ENCODE assay signal across 8 mouse cellular contexts in the genomic region with DNA sequence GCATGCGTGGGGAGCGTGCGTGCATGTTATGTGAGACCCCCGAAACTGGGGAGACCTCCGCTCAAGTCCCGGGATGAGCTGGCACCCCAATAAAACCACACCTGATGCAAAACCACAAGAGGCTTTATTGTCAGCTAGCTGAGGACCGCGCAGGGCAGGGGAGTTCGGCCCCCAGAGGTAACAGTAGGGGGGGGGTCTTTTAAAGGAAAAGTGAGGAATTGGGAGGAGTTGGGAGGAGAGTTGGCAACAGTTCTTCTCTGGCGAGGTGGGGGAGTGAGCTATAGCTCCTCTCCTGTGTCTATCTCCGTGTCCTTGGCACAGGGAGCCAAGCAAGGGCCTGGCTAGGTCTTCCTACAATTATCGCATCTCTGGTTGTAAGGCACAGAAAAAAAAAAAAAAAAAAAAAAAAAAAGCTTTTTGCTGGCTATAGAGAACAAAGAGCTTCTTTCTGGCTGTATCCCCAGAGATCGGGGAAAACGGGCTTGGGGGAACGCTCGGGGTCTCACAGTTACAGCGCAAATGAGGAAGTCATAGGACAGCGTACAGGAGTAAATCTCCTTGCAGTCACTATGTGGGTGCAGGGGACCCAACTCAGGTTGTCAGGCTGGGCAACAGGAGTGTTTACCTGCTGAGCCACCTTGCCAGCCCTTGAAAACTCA. TPM values are rescaled to one million over a fixed set of nuclear protein-coding genes. Genes with fewer than 3 reads are reported as not detected.
DNase-seq lines count a peak whose midpoint lies in the region; ATAC-seq lines count a peak whose summit lies in the region.

No protein-coding gene starts in this region.

- H3K27ac ChIP-seq in lung, embryonic 16.5 days (ENCODE audit: low read length), result peak overlapping the region; percentile 53; the same call in 1 of the 2 replicates
- peak overlapping the region; percentile 92 for H3K27ac ChIP-seq in forebrain, embryonic 14.5 days (ENCODE audit: low read depth, low read length)
- H3K27ac ChIP-seq in intestine, embryonic 15.5 days, result peak overlapping the region; percentile 92
- no peak overlapping the region for H3K27ac ChIP-seq in macrophage

- H3K4me2 ChIP-seq in lung, embryonic 16.5 days (ENCODE audit: low read depth, low read length), result peak overlapping the region; percentile 92
- H3K4me2 ChIP-seq in forebrain, embryonic 14.5 days (ENCODE audit: low read length), result peak overlapping the region; percentile 86
- H3K4me2 ChIP-seq in intestine, embryonic 15.5 days (replicated peaks), result peak overlapping the region; percentile 86

- peaks cover 10% of the 10 kb centered on the region for H3K4me1 ChIP-seq in lung, embryonic 16.5 days (replicated peaks; ENCODE audit: control insufficient read depth, insufficient read depth, low read length)
- peaks cover 6% of the 10 kb centered on the region for H3K4me1 ChIP-seq in forebrain, embryonic 14.5 days (ENCODE audit: control insufficient read depth, insufficient read depth, low read length)
- H3K4me1 ChIP-seq in intestine, embryonic 15.5 days (replicated peaks), result 0 out of 2 replicates have a peak, but pooled peaks cover 9% of the 10 kb centered on the region

- WGBS in lung, embryonic 16.5 days, result 2% methylated on average over 18 of the region's 18 CpGs
- under 1% methylated on average over 18 of the region's 18 CpGs for WGBS in forebrain, embryonic 14.5 days
- under 1% methylated on average over 18 of the region's 18 CpGs for WGBS in intestine, embryonic 15.5 days
- WGBS in macrophage (ENCODE audit: missing documents), result 5% methylated on average over 17 of the region's 18 CpGs

- H3K36me3 ChIP-seq in lung, embryonic 16.5 days (ENCODE audit: control insufficient read depth, insufficient read depth, low read length), result peaks cover 21% of the 10 kb centered on the region
- peaks cover 48% of the 10 kb centered on the region for H3K36me3 ChIP-seq in forebrain, embryonic 14.5 days (ENCODE audit: control insufficient read depth, insufficient read depth, low read length)
- peaks cover 10% of the 10 kb centered on the region; the same call in 1 of the 2 replicates for H3K36me3 ChIP-seq in intestine, embryonic 15.5 days
- peaks cover 13% of the 10 kb centered on the region; the same call in 1 of the 2 replicates for H3K36me3 ChIP-seq in macrophage (ENCODE audit: inconsistent target)

- DNase-seq in lung, adult 18-20 months, result no peak
- DNase-seq in cerebellum, adult 11-12 months, result peak; percentile 73
- DNase-seq in forebrain, embryonic 14.5 days (ENCODE audit: low spot score), result peak; percentile 57
- DNase-seq in testis, postnatal 10 days (ENCODE audit: low spot score), result peak; percentile 60

- peak; percentile 11; the same call in 1 of the 2 replicates for ATAC-seq in lung, embryonic 16.5 days (ENCODE audit: low read depth)
- peak; percentile 35 for ATAC-seq in forebrain, embryonic 14.5 days
- peak; percentile 37 for ATAC-seq in intestine, embryonic 15.5 days
- ATAC-seq in frontal cortex, adult (ENCODE audit: low TSS enrichment), result no peak

- H3K27me3 ChIP-seq in lung, embryonic 16.5 days (ENCODE audit: control insufficient read depth, insufficient read depth, low read depth, low read length), result no peaks in the 10 kb centered on the region
- H3K27me3 ChIP-seq in forebrain, embryonic 14.5 days (replicated peaks; ENCODE audit: control insufficient read depth, insufficient read depth, low read length), result no peaks in the 10 kb centered on the region
- H3K27me3 ChIP-seq in intestine, embryonic 15.5 days (replicated peaks), result no peaks in the 10 kb centered on the region

- H3K9me3 ChIP-seq in lung, embryonic 16.5 days (ENCODE audit: control insufficient read depth, low read length), result no peaks in the 10 kb centered on the region
- no peaks in the 10 kb centered on the region for H3K9me3 ChIP-seq in forebrain, embryonic 14.5 days (replicated peaks; ENCODE audit: control insufficient read depth, low read length)
- no peaks in the 10 kb centered on the region for H3K9me3 ChIP-seq in intestine, embryonic 15.5 days

- peak overlapping the region; percentile 83 for H3K4me3 ChIP-seq in lung, embryonic 16.5 days (ENCODE audit: low read length)
- H3K4me3 ChIP-seq in forebrain, embryonic 14.5 days (ENCODE audit: low read depth, low read length), result peak overlapping the region; percentile 51
- H3K4me3 ChIP-seq in intestine, embryonic 15.5 days (replicated peaks), result peak overlapping the region; percentile 71
- H3K4me3 ChIP-seq in macrophage (ENCODE audit: inconsistent target), result peak overlapping the region; percentile 84

- peak overlapping the region; percentile 82 for H3K9ac ChIP-seq in lung, embryonic 16.5 days (ENCODE audit: low read length)
- peak overlapping the region; percentile 78 for H3K9ac ChIP-seq in forebrain, embryonic 14.5 days (ENCODE audit: low read length)
- 0 out of 2 replicates have a peak overlapping the region, but pooled peaks have one; percentile 40 for H3K9ac ChIP-seq in intestine, embryonic 15.5 days

- no peaks in the 10 kb centered on the region for H3K79me2 ChIP-seq in macrophage (ENCODE audit: inconsistent target)

RNA-seq across cellular contexts. Expression of gene Zfp61, which starts 1.1 kb away (rescaled TPM):
- polyA plus RNA-seq in lung, embryonic 16.5 days (2015; fragmentation: Nextera tagmentation; extraction: Ambion mirVana), result 32.7 and 34.1 TPM in 2 replicates
- polyA plus RNA-seq in forebrain, embryonic 14.5 days (2014; fragmentation: Nextera tagmentation; extraction: Ambion mirVana), result 33.7 and 40.7 TPM in 2 replicates
- polyA plus RNA-seq in intestine, embryonic 15.5 days (2015; fragmentation: Nextera tagmentation; extraction: Ambion mirVana), result 23.6 and 24.6 TPM in 2 replicates
- 10 to 100 TPM in 18 of 26 experiments, 1 to 10 TPM in 8; 2.3 to 38.1 (median 15.0) TPM for total RNA-seq in macrophage (2018; cell fraction: chromatin; rRNA removed)
- total RNA-seq in macrophage (2018; cell fraction: cytosol; rRNA removed), result 1 to 10 TPM in 25 of 26 experiments, under 1 TPM in 1; 0.72 to 7.8 (median 4.6) TPM
- 10 to 100 TPM in 11 of 26 experiments, 1 to 10 TPM in 15; 1.0 to 29.1 (median 6.0) TPM for total RNA-seq in macrophage (2018; cell fraction: nucleus; rRNA removed)
- polyA plus RNA-seq in macrophage (2018), result 5.6 to 8.2 TPM (median 7.2 TPM) in 3 replicates

RNA-seq across cellular contexts. Expression of gene Zfp94, which starts 16.5 kb away (rescaled TPM):
- 10.2 and 11.3 TPM in 2 replicates for polyA plus RNA-seq in lung, embryonic 16.5 days (2015; fragmentation: Nextera tagmentation; extraction: Ambion mirVana)
- 20.5 and 21.6 TPM in 2 replicates for polyA plus RNA-seq in forebrain, embryonic 14.5 days (2014; fragmentation: Nextera tagmentation; extraction: Ambion mirVana)
- 6.0 and 7.5 TPM in 2 replicates for polyA plus RNA-seq in intestine, embryonic 15.5 days (2015; fragmentation: Nextera tagmentation; extraction: Ambion mirVana)
- total RNA-seq in macrophage (2018; cell fraction: chromatin; rRNA removed), result 10 to 100 TPM in 2 of 26 experiments, 1 to 10 TPM in 17, under 1 TPM in 2, not detected in 5; 0.53 to 11.8 (median 4.6) TPM
- 1 to 10 TPM in 15 of 26 experiments, under 1 TPM in 11; 0.24 to 2.2 (median 1.3) TPM for total RNA-seq in macrophage (2018; cell fraction: cytosol; rRNA removed)
- total RNA-seq in macrophage (2018; cell fraction: nucleus; rRNA removed), result 1 to 10 TPM in 13 of 26 experiments, under 1 TPM in 8, not detected in 5; 0.58 to 6.2 (median 1.6) TPM
- polyA plus RNA-seq in macrophage (2018), result 1.0 to 2.1 TPM (median 1.5 TPM) in 3 replicates

RNA-seq across cellular contexts. Expression of gene Zfp93, which starts 29.7 kb away (rescaled TPM):
- 9.3 and 10.8 TPM in 2 replicates for polyA plus RNA-seq in lung, embryonic 16.5 days (2015; fragmentation: Nextera tagmentation; extraction: Ambion mirVana)
- 9.4 and 11.0 TPM in 2 replicates for polyA plus RNA-seq in forebrain, embryonic 14.5 days (2014; fragmentation: Nextera tagmentation; extraction: Ambion mirVana)
- 5.4 and 6.1 TPM in 2 replicates for polyA plus RNA-seq in intestine, embryonic 15.5 days (2015; fragmentation: Nextera tagmentation; extraction: Ambion mirVana)
- total RNA-seq in macrophage (2018; cell fraction: chromatin; rRNA removed), result 1 to 10 TPM in 7 of 26 experiments, under 1 TPM in 15, not detected in 4; 0.18 to 2.7 (median 0.80) TPM
- total RNA-seq in macrophage (2018; cell fraction: cytosol; rRNA removed), result under 1 TPM; 0.09 to 0.82 (median 0.44) TPM
- 1 to 10 TPM in 3 of 26 experiments, under 1 TPM in 20, not detected in 3; 0.20 to 8.6 (median 0.44) TPM for total RNA-seq in macrophage (2018; cell fraction: nucleus; rRNA removed)
- polyA plus RNA-seq in macrophage (2018), result 0.32 to 0.66 TPM (median 0.48 TPM) in 3 replicates

RNA-seq across cellular contexts. Expression of gene Tescl, which starts 33.8 kb away (rescaled TPM):
- not detected in 2 replicates for polyA plus RNA-seq in lung, embryonic 16.5 days (2015; fragmentation: Nextera tagmentation; extraction: Ambion mirVana)
- polyA plus RNA-seq in forebrain, embryonic 14.5 days (2014; fragmentation: Nextera tagmentation; extraction: Ambion mirVana), result 0.20 TPM in 1 of 2 replicates, not detected in the other
- 0.18 and 0.27 TPM in 2 replicates for polyA plus RNA-seq in intestine, embryonic 15.5 days (2015; fragmentation: Nextera tagmentation; extraction: Ambion mirVana)
- total RNA-seq in macrophage (2018; cell fraction: chromatin; rRNA removed), result not detected
- total RNA-seq in macrophage (2018; cell fraction: cytosol; rRNA removed), result under 1 TPM in 1 of 26 experiments, not detected in 25; 0.17 TPM
- not detected for total RNA-seq in macrophage (2018; cell fraction: nucleus; rRNA removed)
- polyA plus RNA-seq in macrophage (2018), result not detected in 3 replicates

RNA-seq across cellular contexts. Expression of gene Zfp108, which starts 45.4 kb away (rescaled TPM):
- 3.5 and 4.2 TPM in 2 replicates for polyA plus RNA-seq in lung, embryonic 16.5 days (2015; fragmentation: Nextera tagmentation; extraction: Ambion mirVana)
- 4.1 and 6.0 TPM in 2 replicates for polyA plus RNA-seq in forebrain, embryonic 14.5 days (2014; fragmentation: Nextera tagmentation; extraction: Ambion mirVana)
- polyA plus RNA-seq in intestine, embryonic 15.5 days (2015; fragmentation: Nextera tagmentation; extraction: Ambion mirVana), result 2.8 and 3.1 TPM in 2 replicates
- total RNA-seq in macrophage (2018; cell fraction: chromatin; rRNA removed), result 1 to 10 TPM in 16 of 26 experiments, under 1 TPM in 8, not detected in 2; 0.31 to 7.5 (median 1.6) TPM
- 1 to 10 TPM in 13 of 26 experiments, under 1 TPM in 12, not detected in 1; 0.09 to 1.8 (median 1.0) TPM for total RNA-seq in macrophage (2018; cell fraction: cytosol; rRNA removed)
- total RNA-seq in macrophage (2018; cell fraction: nucleus; rRNA removed), result 1 to 10 TPM in 12 of 26 experiments, under 1 TPM in 10, not detected in 4; 0.23 to 5.0 (median 1.2) TPM
- 1.1 to 2.5 TPM (median 1.6 TPM) in 3 replicates for polyA plus RNA-seq in macrophage (2018)

Comparison
In these comparisons a context has a peak if more than half of its experiments do, and no peak if none do; other contexts are left out.
1. DNase-seq: peak in cerebellum, adult 11-12 months (single experiment), forebrain, embryonic 14.5 days (single experiment) and testis, postnatal 10 days (single experiment); none in lung, adult 18-20 months (0 of 2).
2. Peak in every context shown above with its lines, with median percentiles within 50 percentile points of each other: H3K4me2 ChIP-seq, H3K4me3 ChIP-seq and H3K9ac ChIP-seq.